Mouse (Mus musculus) frontal cortex, postnatal 10 days (tissue): ENCODE data around the gene Ifna7.

Experiments
- DNase-seq, 2 experiments: peaks; one replicate each; pipeline ENCODE4 v3.0.0; 2022; ENCODE audit warnings: low spot score in 2 of 2, mixed read lengths in 1 of 2

Gene Ifna7

DNA sequence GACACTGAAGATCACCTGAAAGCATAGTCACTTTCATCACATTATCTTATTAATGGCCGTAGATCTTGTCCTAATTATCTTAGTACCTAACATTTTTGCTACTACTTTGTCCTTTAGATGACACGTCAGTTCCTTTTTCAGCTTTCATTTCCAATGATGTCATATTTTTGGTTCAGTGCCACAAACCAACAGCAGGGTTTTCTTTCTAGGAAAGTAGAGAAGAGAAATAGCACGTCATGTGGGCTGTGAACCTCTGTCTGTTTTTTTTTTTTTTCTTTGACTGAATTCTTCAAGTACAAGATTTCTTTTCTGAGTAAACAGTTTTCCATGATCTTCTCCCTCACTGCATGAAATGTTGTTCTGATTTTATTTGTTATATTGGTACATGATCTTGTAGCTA lies 24.0 kb downstream of the Ifna7 start:
- no peak for DNase-seq

- no peak for DNase-seq
Measured at GRCm38 (mm10) chr4:88841438-88841911, 25.4 kb downstream of the Ifna7 start, which contains the start of gene Ifna4. Gene Ifna4 (plus strand): TSS chr4:88841861.

- no peak for DNase-seq
Measured at GRCm38 (mm10) chr4:88845334-88845733, 29.3 kb downstream of the Ifna7 start.

DNA sequence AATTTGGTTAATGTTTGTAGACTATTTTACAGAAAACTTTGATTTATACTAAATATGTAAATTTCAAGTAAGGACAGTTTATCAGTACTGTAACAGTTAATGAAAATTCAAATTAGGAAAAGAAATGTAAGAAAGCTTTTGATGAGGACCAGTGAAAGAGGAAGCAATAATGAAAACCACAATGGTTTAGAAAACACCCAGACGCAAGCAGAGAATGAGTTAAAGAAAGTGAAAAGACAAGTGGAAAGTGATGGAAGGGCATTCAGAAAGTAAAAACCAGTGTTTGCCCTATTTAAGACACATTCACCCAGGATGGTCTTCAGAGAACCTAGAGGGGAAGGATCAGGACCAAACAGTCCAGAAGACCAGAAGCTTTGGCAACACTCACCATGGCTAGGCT lies 33.7 kb downstream of the Ifna7 start, which contains the start of gene Ifna1:
TSS of gene Ifna1 (plus strand) at position 390 of the 400 bp plus-strand sequence.
- no peak for DNase-seq

DNA sequence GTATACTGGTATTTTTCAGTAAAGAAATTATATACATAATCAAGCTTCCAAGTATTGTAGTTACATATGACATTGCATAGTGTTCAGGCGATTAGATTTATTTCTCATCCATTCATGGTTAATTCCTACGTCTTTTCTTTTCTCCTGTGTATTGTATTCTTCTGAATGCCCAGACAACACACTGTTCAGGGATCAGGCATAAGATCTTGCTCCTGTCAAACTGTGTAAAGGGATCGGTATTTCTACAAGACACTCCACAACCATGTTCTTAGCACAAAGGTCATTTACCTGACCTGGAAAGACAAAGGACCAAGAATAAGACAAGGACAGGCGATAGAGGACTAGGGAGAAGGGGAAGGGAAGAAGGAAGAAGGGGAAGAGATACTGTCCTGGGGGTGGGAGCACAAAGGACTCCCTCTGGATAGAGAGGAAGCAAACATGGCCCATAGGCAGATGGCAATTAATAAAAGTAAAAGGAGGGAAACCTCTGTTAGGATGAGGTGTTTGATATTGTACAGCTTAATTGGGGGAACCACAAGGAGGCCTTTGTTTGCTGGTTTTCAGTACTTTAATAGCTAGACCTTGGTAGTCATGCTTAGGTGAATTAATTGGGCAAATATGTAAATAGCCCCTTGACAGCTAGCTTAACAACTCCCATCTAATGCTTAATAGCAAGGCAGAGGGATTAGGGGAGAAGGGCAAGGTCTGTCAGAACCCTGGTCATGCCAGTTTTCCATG lies 35.2 kb downstream of the Ifna7 start:
- DNase-seq = no peak

DNA sequence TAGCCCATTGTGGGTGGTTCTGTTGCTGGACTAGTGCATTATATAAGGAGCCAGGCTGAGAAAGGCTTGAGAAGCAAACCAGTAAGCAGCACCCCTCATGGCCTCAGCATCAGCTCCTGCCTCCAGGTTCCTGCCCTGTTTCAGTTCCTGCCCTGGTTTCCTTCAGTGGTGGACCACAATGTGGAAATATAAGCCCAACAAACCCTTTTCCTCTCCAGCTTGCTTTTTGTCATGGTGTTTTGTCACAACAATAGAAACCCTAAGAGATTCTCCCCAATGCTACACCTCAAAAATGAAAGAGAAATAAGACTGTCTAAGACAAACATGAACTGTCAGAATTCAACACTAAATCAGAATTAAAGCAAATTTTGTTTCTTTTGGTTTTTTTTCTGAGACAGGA lies 43.2 kb downstream of the Ifna7 start:
- DNase-seq = no peak

DNA sequence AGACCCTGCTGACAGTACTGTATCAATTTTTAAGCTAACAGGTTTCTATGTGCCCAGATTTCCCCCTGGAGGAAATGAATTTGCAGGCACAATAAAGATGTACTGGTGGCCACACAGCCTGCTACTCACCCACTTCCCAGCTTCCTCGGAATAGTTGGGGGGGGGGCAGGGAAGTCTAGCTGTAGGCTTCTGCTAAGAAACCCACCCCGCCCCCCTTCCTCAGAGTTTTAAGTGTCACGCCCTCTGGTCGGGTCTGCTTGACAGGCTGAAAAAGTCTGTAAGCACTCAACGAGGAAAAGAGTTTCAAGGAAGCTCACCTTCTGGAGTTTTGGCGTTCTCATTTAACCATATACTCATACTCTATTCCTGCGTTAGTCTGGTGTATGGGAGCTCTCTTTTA lies 47.3 kb downstream of the Ifna7 start:
- no peak for DNase-seq

DNA sequence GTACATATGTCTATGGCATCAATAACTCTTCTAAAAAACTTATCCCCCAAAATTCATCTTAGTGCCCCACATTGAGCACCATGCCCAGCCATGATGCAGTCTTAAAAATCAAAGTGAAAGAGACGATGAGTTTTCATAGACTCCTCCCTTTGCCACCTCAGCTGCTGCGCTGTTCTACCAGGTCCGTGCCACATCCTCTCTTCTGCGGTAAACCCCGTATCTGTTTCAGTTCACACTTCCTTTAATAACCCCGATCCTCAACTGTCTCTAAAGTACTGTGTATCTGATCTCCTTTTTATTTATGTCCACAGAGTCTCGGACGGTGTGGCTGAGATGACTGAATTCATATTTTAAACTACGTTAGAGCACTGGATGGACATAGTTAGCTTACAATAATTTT lies 48.6 kb downstream of the Ifna7 start:
- no peak for DNase-seq

DNA sequence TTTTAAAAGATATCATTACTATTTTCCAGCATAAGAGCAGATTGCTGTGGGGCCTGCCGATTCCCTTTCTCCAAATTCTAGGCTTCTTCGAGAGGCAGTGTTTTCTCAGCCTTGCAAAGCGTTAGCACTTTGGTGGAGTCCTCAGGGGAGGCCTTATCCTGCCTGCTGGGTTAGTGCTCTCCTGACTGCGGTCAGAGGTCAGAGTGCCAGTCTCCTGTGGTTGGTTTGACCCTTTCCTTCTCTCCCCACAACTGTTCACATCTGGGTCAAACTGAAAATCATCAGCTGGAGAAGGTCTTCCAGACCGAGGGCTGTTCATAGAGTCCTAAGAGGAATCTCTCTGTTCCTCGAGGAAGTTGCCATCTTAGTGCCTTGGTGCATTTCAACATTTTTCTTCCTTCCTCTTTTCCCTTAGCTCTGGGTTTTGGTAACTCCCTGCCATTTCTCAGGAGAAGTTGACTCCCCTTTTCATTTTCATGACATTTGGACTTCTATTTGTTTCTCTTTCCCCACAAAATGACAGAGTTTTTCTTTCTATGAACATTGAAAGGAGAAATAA lies 49.1 kb downstream of the Ifna7 start:
- no peak for DNase-seq
